Mouse (Mus musculus) megakaryocyte, embryonic 14.5 days (primary cell): ENCODE measurements around the gene Dph3.

Source experiments
- FLI1 ChIP-seq: IDR thresholded peaks from 2 replicates; pipeline ENCODE4 v1.6.1; 2012; ENCODE audit warnings: low read length, inconsistent platforms, mixed read lengths
- GATA1 ChIP-seq: IDR thresholded peaks from 3 replicates; pipeline ENCODE4 v1.6.1; 2012; ENCODE audit warnings: mixed read lengths, low read length, inconsistent platforms, borderline replicate concordance

DNA sequence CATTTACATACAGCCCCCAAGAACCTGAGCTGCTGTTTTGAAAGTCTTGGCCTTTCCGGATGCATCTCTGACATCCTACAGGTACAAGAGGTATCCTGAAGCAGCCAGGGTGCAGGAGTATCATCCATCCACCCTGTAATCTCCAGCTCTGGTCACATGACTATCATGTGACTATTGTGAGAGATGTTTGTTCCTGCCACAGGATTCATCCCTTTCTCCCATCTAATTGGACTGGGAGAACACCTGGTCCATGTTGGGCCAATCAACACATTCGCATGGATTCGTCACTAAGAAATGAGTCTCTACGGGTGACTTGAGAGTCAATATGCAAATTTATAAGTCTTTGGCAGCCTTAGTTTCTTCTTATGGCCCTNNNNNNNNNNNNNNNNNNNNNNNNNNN, 24.1 kb downstream of the Dph3 start:
- TF ChIP-seq GATA1 (no peak), FLI1 (no peak)
